Mouse (Mus musculus) liver, adult 2 months (tissue): ENCODE results near the gene Gm14403.
"Not testable (repeated sequence)": the region's sequence is repeated elsewhere in the genome, so short reads cannot be mapped to it uniquely, and the experiment has no call there.

Experiments used
- CTCF ChIP-seq: fragments of 200-500 bp; IDR thresholded peaks from 2 replicates; pipeline ENCODE4 v1.5.1; 2011; ENCODE audit warnings: low read depth, low read length, control low read depth
- POLR2A ChIP-seq: fragments of 200-500 bp; IDR thresholded peaks from 2 replicates; pipeline ENCODE4 v1.6.1; 2011; ENCODE audit warnings: low read length, control low read depth; ENCODE audit not compliant: insufficient read depth; ENCODE audit errors: extremely low read depth

GRCm38 (mm10) chr2:177517746-177518145 lies 19.7 kb downstream of the Gm14403 start:
- not testable (repeated sequence) for TF ChIP-seq CTCF, POLR2A
